Mouse (Mus musculus) spleen, adult 2 months (tissue): Measurements from ENCODE around the gene Akap11. TPM values are rescaled to one million over a fixed set of nuclear protein-coding genes. Genes with fewer than 3 reads are reported as not detected.

ENCODE experiments used
- DNase-seq, 2 experiments: peaks; one replicate each; pipeline versions ENCODE4 v3.0.0 to v3.0.0-alpha.2; 2012 to 2021; ENCODE audit warnings: low spot score in 2 of 2, low read depth in 1 of 2
- H3K27ac ChIP-seq: fragments of 200-500 bp; 2 replicates; pipeline ENCODE4 v1.5.1; 2012; ENCODE audit warnings: low read length, inconsistent platforms; ENCODE audit not compliant: insufficient read depth
- H3K27me3 ChIP-seq: fragments of 200-500 bp; 2 replicates; pipeline ENCODE4 v1.6.1; 2012; ENCODE audit warnings: mild to moderate bottlenecking, moderate library complexity, low read length, inconsistent platforms; ENCODE audit not compliant: control insufficient read depth, insufficient read depth
- H3K36me3 ChIP-seq: fragments of 200-500 bp; 2 replicates; pipeline ENCODE4 v1.6.1; 2012; ENCODE audit warnings: mild to moderate bottlenecking, low read length, inconsistent platforms; ENCODE audit not compliant: control insufficient read depth, insufficient read depth
- H3K4me1 ChIP-seq: fragments of 200-500 bp; 2 replicates; pipeline ENCODE4 v1.6.1; 2011; ENCODE audit warnings: inconsistent platforms; ENCODE audit not compliant: control insufficient read depth, insufficient read depth, insufficient read length
- H3K4me3 ChIP-seq: fragments of 200-500 bp; 2 replicates; pipeline ENCODE4 v1.5.1; 2011; ENCODE audit warnings: mild to moderate bottlenecking, inconsistent platforms; ENCODE audit not compliant: insufficient read depth, insufficient read length; ENCODE audit errors: extremely low read depth
- CTCF ChIP-seq: fragments of 200-500 bp; IDR thresholded peaks from 2 replicates; pipeline ENCODE4 v1.5.1; 2011; ENCODE audit warnings: mild to moderate bottlenecking, inconsistent platforms; ENCODE audit not compliant: insufficient read depth, insufficient read length, insufficient replicate concordance; ENCODE audit errors: extremely low read depth
- POLR2A ChIP-seq: fragments of 200-500 bp; IDR thresholded peaks from 2 replicates; pipeline ENCODE4 v1.6.1; 2011; ENCODE audit warnings: low read depth, low read length, inconsistent platforms
- WGBS: fragments of 180-500 bp; shearing (Covaris S2); methylation state at CpG from one replicate; pipeline ENCODE4 v1.1.7; 2018; 5-methylcytosine and 5-hydroxymethylcytosine counted together
- polyA plus RNA-seq: library from polyadenylated mRNA; depleted of rRNA; stranded (reverse); fragments of >200 nt; gene quantifications from 2 replicates; pipeline ENCODE4 v1.2.3, GENCODE M21; 2012; rRNA removed

Gene Akap11
- 2.6 and 3.1 TPM in 2 replicates for polyA plus RNA-seq

DNA sequence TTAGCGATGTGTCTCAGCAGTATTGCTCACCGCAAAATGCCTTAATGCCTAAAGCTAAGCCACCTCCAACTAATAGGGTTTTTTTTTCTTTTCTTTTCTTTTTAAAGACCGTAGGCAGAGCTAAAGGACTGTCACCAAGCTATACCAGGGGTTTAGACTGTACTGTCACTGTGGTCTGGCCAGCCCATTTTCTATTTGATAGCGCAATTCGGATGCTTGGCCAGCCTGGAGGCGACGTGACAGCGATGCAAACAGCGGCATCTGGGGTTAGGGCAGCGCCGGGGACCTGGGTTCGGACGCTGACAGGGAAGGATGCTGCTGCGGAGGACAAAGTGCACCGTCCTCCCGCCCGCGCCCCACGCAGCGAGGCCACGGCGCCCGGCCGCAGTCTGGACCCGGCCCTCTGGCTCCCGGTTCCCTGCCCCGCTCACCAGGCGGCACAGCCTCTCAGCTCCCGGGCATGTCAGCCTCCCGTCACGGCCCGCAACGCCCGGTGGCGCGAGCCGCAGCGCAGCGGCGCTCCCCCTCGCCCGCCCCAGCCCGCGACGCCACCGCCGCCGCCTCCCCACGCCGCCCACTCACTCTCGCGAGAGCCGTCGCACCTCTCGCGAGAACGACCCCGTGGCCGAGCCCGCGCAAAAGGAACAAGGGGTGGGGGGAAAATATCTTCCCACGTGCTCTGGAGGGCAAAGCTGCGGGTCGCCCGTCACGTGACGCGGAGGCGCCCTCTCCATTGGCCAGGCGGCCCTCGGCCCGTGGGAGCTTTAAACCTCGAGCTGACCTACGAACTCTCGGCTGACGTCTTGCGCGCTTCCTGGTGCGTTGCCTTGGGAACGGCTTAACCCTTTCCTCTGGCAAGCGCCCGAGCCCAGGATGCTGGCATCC lies at the start of gene Akap11:
TSS of gene Akap11 (minus strand) at position 528 of the 885 bp plus-strand sequence.
- no peaks in the 10 kb centered on the region for H3K27me3 ChIP-seq

DNA sequence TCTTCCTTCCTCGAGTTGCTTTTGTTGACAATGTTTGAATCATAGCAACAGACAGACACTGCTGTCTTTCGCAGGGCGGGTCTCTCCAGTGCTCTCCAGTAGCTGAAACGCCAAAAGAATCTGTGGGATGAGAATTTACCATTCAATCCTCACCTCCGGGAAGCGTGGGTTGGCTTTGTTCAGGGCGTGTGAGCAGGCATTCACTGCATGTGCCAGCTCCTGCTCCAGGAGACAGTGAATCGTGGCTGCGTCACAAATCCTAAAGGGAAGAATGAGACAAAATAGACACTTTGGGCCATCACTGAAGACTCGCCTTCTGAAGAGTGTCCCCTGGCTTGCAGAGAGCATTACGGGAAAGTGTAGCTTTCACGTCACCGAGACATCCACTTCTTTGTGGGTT lies 47.6 kb upstream of the Akap11 start:
- Histone ChIP-seq H3K4me1 (no peaks in the 10 kb centered on the region), H3K27me3 (no peaks in the 10 kb centered on the region), H3K36me3 (peaks cover 1% of the 10 kb centered on the region; the same call in 1 of the 2 replicates), H3K27ac (no peak overlapping the region), H3K4me3 (no peak overlapping the region)
- 96% methylated on average over 13 of the region's 13 CpGs for WGBS
- DNase-seq = no peak
- no peak for TF ChIP-seq POLR2A
- TF ChIP-seq CTCF = no peak

More for the DNA sequence above, at the start of gene Akap11:
- WGBS = under 1% methylated on average over 75 of the region's 82 CpGs
- H3K36me3 ChIP-seq = no peaks in the 10 kb centered on the region
- no peaks in the 10 kb centered on the region; the same call in 1 of the 2 replicates for H3K4me1 ChIP-seq
- TF ChIP-seq CTCF (no peak), POLR2A (peak; percentile 45; the same call in 1 of the 2 replicates)
- peak; percentile 89 to 93 for DNase-seq
- H3K27ac ChIP-seq = peak within 1 kb of the TSS; percentile 77
- H3K4me3 ChIP-seq = peak within 1 kb of the TSS; percentile 75

- TF ChIP-seq POLR2A = no peak
- TF ChIP-seq CTCF = no peak
- peaks cover 1% of the 10 kb centered on the region; the same call in 1 of the 2 replicates for H3K36me3 ChIP-seq
- H3K27ac ChIP-seq = no peak overlapping the region
- H3K27me3 ChIP-seq = no peaks in the 10 kb centered on the region
- H3K4me3 ChIP-seq = no peak overlapping the region
- no peaks in the 10 kb centered on the region for H3K4me1 ChIP-seq
- no peak for DNase-seq
Observed at GRCm38 (mm10) chr14:78583168-78583567, 46.6 kb upstream of the Akap11 start.

GRCm38 (mm10) chr14:78575899-78576298 lies 39.3 kb upstream of the Akap11 start:
- H3K27me3 ChIP-seq = no peaks in the 10 kb centered on the region
- no peak overlapping the region for H3K4me3 ChIP-seq
- WGBS = 85% methylated on average over 13 of the region's 13 CpGs
- no peaks in the 10 kb centered on the region for H3K36me3 ChIP-seq
- no peak overlapping the region for H3K27ac ChIP-seq
- DNase-seq = no peak
- no peaks in the 10 kb centered on the region for H3K4me1 ChIP-seq
- TF ChIP-seq POLR2A = no peak
- no peak for TF ChIP-seq CTCF

DNA sequence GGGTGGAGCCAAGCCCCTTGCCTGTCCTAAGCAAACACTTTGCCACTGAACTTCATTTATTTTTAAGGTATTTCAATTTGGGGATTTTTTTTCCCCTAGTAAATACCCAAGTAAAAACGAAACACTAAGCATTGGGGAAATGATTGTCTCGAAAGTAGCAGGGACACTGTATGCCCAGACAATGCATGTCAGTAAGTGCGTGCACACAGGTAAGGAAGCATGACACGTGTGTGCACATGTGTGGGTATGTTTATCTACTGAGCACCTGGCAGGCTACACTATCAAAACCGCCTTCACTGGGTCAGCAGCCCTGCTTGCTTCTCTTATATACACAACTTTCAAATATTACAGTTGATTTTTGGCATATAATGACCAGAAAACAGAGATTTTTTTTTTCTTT lies 31.8 kb upstream of the Akap11 start:
- Histone ChIP-seq H3K27me3 (no peaks in the 10 kb centered on the region), H3K36me3 (no peaks in the 10 kb centered on the region), H3K27ac (no peak overlapping the region), H3K4me3 (no peak overlapping the region), H3K4me1 (no peaks in the 10 kb centered on the region)
- no peak for DNase-seq
- WGBS = 88% methylated on average over 5 of the region's 5 CpGs
- TF ChIP-seq CTCF (no peak), POLR2A (no peak)

DNA sequence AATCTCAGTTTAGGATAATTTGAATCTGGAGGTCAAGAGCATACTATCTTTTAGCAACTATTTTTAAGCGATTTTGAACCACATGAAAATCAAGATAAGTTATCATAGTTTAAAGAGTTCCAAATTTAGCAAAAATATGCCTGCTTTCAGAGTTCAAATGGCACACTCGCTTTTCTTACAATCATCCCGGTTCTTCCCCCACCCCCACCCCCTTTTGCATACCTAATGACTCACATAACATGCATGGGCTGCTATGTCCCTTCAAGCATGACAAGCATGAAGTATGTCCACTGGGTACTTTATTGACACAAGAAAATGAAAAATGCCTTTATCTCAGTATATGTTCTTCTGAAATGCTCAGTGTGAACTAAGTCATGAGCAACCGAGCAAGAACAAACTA lies 29.8 kb upstream of the Akap11 start:
- Histone ChIP-seq H3K27me3 (no peaks in the 10 kb centered on the region), H3K36me3 (no peaks in the 10 kb centered on the region), H3K4me3 (no peak overlapping the region), H3K27ac (no peak overlapping the region), H3K4me1 (no peaks in the 10 kb centered on the region)
- no peak for DNase-seq
- 62% methylated on average over 4 of the region's 4 CpGs for WGBS
- no peak for TF ChIP-seq CTCF
- no peak for TF ChIP-seq POLR2A

DNA sequence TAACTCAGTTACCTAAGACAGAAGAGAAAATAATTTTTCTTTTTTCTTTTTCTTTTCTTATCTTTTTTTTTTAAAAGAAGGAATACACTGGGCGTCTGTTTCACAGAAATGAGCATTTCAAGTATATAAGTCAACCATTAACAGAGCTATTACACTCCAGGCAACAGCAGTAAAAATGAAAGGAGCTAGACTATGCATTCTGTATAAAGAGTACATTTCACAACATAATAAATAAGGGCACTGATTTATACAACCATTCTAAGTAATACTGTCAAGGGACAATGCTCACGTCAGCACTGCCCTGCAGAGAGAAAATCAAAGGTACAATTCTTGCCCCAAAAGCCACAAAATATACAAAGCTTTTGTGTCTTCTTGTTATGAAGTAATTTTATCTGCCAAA lies 27.7 kb upstream of the Akap11 start:
- no peak for DNase-seq
- TF ChIP-seq CTCF (no peak), POLR2A (no peak)
- Histone ChIP-seq H3K4me1 (no peaks in the 10 kb centered on the region), H3K36me3 (no peaks in the 10 kb centered on the region), H3K27me3 (no peaks in the 10 kb centered on the region), H3K27ac (no peak overlapping the region), H3K4me3 (no peak overlapping the region)
- WGBS = 84% methylated on average over 2 of the region's 2 CpGs
